Mouse (Mus musculus) cerebellum, adult 9-10 months (tissue): ENCODE results near the gene Zmym6.

ENCODE experiments used
- DNase-seq: peaks from one replicate; pipeline ENCODE4 v3.0.0; 2022

Zmym6 gene

DNA sequence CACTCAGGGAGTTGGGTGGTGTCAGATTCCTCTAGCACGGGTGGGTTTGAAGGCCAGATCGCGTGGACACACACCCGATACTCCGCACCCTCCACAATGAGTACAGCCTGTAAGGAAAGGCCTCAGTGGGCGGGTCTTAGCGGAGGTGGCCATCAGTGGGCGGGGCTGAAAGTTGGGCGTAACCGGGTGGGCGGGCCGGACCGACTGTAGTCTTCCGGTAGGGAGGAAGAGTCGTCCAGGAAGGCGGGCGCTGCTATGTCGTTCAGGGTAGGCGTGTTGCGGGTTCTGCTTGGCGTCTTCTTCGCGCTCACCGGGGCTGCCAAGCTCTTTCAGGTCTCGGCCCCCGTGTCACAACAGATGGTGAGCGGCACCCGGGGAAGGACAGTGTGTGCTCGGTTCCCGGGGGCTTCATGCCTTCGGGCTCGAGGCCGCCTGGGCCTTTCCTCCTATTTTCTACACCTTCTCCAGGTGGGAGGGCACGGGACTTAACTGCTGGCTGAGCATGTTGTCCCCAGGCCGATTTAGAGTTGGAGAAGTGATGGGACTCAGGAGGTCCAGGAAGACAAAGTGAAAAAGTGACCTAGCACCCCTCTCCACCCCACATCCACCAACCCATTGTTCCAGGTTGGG is 48.8 kb downstream of the Zmym6 start:
- peak; percentile 76 for DNase-seq

DNA sequence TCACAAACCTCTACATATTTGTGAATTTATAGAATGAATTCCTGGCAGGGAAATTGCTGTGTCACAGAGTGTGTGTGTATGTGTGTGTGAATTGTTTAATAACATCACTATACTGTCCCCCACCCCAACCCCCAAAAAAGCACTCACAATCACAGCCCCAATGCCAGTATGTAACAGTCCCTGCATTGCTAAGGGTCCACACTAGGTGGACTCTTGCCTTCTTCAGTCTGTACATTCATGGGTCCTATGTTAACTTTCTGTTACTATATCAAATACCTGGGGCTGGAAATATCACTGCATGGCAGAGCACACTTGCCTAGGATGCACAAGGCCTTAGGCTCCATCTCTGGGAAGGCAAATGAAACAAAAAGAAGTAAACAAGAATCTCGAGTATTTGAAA is 57.5 kb downstream of the Zmym6 start:
- no peak for DNase-seq

GRCm38 (mm10) chr4:127137591-127137990 is 60.4 kb downstream of the Zmym6 start:
- DNase-seq: no peak

GRCm38 (mm10) chr4:127138486-127138885 is 61.3 kb downstream of the Zmym6 start:
- DNase-seq: no peak

GRCm38 (mm10) chr4:127150031-127150430 is 72.8 kb downstream of the Zmym6 start:
- no peak for DNase-seq

DNA sequence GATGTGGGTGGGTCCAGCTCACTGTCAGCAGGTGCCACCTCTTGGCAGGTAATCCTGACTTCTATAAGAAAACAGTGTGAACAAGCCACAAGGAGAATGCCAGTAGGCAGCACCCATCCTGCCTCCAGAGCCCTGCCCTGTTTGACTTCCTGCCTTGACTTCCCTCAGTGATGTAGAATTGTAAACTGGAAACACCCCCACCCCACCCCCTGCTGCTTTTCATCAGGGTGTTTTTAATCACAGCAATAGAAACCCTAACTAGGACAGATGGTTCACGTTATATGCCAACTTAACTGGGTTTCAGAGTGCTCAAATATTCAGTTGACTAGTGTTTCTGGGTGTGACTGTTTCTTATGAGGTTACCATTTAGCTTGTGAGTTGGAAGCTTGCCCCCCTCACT is 76.2 kb downstream of the Zmym6 start:
- no peak for DNase-seq

GRCm38 (mm10) chr4:127155757-127156156 is 78.6 kb downstream of the Zmym6 start:
- DNase-seq: no peak

GRCm38 (mm10) chr4:127157746-127158145 is 80.6 kb downstream of the Zmym6 start:
- no peak for DNase-seq

DNA sequence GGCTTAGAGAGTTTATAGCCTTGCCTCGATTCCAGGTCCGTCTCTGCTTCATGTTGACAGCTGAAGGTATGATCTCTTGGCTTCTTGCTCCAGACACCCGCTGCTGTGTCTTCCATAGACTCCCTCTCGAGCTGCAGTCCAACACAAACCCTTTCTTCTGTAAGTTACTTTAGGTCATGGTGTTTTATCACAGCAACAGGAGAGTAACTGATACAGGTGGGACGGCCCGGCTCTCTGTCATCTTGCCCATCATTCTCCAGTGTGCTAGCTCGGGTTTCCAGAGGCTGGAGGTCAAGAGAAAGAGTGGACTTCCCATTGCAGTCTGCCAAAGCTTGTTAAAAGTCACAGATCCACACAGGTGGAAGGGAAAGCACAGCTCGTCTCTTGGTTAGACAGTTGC is 86.7 kb downstream of the Zmym6 start:
- DNase-seq: no peak

- peak; percentile 34 for DNase-seq
Measured at GRCm38 (mm10) chr4:127167096-127167495, 89.9 kb downstream of the Zmym6 start.

DNA sequence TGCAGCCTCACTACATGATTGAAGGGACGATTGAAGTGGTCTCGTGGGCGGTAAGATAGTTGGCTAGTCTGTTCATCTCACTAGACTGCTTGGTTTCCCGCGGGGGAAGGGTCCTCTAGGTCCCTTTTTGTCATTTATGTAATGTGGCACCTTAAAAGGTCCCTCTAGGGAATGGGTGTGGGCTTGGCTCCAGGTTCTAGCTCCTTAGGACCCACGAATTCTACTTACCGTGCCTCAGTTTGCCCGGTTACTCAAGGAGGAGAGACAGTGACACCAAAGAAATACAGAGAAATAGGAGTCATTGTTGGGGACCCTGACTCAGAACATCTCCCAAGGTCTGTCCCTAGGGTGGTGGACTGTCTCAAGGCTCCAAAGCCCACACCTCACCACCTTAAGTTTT is 90.5 kb downstream of the Zmym6 start:
- no peak for DNase-seq

GRCm38 (mm10) chr4:127168211-127168913 is 91.2 kb downstream of the Zmym6 start:
- DNase-seq: peak; percentile 85

DNA sequence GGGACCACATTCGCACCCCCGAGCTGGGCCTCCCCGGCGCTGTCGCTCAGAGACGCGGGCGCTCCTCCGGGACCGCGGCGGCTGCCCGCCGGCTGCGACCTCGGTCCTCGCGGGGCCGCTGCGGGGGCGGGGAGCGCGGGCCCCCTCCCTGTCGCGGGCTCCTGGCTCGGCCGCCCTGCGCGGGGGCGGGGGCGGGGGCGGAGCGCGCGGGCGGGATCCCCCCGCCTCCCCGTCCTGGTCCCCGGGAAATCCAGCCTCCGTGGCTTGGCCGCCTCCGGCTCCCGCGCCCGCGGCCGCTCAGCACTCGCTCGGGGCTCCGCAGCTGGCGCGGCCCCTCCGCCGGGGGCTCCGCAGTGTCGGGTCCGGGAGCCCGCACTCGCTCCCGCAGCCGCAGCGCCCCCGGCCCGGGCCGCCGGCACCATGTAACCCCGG is 91.7 kb downstream of the Zmym6 start, which contains the start of gene Dlgap3:
TSS of gene Dlgap3 (plus strand) at position 291 of the 432 bp plus-strand sequence.
- DNase-seq: peak; percentile 74

GRCm38 (mm10) chr4:127169346-127170221 is 92.4 kb downstream of the Zmym6 start:
- peak; percentile 77 for DNase-seq

DNA sequence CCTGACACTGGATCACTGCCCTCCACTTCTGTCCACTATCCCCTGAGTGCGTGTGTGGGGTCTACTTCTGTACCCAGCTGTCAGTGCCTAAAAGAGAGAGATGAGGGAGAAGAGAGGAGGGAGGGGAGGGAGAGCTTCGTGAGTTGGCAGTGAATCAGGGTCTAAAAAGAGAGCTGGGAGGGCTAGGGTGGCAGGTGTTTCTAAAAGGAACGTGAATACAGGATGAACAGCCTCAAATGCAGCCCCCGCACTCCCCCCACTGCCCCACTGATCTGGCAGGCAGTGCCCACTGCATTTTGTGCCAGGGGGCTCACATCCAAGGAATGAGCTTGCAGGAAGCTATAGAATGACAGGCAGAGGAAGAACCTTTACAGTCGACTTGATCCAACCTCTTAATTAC is 93.7 kb downstream of the Zmym6 start:
- DNase-seq: peak; percentile 87

DNA sequence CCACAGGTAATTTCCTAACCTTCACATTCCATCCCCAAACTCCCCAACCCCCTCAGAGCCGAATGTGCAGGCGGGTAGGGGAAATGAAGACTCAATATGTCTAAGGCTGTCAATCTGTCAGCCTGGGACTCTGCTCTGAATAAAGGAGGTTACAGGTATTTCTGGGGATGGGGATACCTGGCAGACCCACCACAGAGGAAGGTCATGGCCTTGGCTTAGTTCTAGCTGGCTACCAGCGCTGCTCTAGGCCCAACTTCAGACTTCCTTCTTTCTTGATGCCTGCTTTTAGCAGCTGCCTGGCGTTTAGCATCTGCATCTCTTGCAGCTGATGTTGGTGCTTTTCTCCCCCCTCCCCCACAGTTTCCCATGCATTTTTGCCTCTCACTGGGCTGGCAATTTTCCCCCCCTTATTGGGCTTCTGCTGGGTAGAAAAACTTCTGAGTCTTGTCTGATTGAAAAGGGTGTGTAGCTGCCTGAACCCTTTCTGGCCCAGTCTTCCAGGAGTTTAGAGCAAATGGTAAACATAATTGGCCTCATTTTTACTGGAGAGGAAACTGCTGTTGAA is 94.2 kb downstream of the Zmym6 start:
- DNase-seq: no peak

- DNase-seq: peak; percentile 52
Measured at GRCm38 (mm10) chr4:127172119-127172518, 94.9 kb downstream of the Zmym6 start.

DNA sequence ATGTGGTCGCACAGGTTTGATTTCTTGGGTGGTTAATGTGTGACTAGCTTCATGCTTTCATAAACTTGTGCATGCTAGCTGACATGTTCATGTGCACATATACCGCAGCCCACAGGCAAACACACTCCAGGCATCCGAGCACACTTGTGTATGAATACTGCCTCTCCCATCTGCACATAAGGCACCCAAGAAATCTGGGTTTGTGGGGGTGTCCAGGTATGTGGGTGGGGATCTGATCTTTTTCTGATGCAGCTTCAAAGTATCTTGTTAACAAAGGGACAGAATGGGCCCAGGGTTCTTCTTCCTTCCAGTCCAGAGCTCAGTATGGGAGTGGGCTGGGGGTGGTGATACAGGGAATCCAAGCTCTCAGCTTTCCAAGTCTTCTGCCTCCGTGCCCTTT is 95.4 kb downstream of the Zmym6 start:
- peak; percentile 35 for DNase-seq

DNA sequence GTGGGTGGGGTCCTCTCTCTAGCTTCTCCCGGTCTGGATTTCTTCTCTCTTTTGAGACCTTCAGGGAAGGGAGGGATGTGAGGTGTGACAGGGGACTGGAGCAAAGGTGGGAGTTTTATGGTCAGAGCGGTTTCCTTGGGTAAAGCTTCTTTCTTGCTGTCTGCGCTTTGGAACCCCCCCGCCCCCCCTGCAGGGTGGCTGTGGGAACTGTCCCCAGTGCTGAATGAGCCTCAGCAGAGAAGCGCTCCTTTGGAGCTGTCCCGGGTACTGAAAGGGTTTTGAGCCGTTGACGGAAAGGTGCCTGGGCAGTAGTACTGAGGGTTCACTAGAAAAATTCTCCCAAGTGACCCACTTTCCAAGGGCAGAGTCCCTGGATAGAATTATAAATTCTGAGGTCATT is 96.3 kb downstream of the Zmym6 start:
- DNase-seq: no peak
